Mouse (Mus musculus): ENCODE data around the gene Camta1.

- TF ChIP-seq GATA1 (IDR thresholded peaks at IDR 0.05; ENCODE audit: borderline replicate concordance, low read length), result no peak
- TF ChIP-seq FLI1 (IDR thresholded peaks at IDR 0.05; ENCODE audit: low read length), result no peak
Observed at GRCm38 (mm10) chr4:151827840-151828239, 33.8 kb downstream of the Camta1 start.
